Mouse (Mus musculus): ENCODE results near the gene Hnrnpa0. TPM values are rescaled to one million over a fixed set of nuclear protein-coding genes. Genes with fewer than 3 reads are reported as not detected.

The Hnrnpa0 gene
- total RNA-seq, 2 experiments from 2014 or later = 120 to 128 TPM

DNA sequence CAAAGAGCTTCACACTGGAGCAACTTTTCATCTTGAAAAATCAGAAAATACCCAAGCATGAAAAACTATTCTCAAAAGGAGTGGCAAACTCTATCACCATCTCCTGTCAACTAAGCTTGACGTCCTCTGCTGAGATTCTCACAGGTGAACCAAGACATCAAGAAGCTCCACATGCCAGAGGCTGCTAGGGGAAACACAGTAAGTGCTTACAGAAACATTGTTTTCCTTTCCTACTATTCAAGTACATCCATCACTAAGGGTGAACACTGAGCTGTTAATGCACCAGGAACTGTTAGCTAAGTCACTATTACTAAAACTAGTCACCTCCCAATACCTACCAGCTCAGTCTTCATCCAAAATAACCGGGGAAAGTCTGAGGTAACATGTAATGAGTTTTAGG is 3.4 kb downstream of the Hnrnpa0 start:
- TF ChIP-seq CTCF (IDR thresholded peaks at IDR 0.05) = no peak
- intact Hi-C loops (cut with DNase I) = no loop called here
- Histone ChIP-seq H3K4me3 (no peak overlapping the region), H3K27ac (no peak overlapping the region)
- DNase-seq (ENCODE audit: extremely low spot score in 1 of 2, low spot score in 2 of 2) = no peak

GRCm38 (mm10) chr13:58124278-58124677 is 4.1 kb downstream of the Hnrnpa0 start:
- Histone ChIP-seq H3K4me3 (no peak overlapping the region), H3K27ac (no peak overlapping the region)
- no peak for DNase-seq (ENCODE audit: extremely low spot score in 1 of 2, low spot score in 2 of 2)
- no peak for TF ChIP-seq CTCF (IDR thresholded peaks at IDR 0.05)
- intact Hi-C loops (cut with DNase I) = no loop called here

DNA sequence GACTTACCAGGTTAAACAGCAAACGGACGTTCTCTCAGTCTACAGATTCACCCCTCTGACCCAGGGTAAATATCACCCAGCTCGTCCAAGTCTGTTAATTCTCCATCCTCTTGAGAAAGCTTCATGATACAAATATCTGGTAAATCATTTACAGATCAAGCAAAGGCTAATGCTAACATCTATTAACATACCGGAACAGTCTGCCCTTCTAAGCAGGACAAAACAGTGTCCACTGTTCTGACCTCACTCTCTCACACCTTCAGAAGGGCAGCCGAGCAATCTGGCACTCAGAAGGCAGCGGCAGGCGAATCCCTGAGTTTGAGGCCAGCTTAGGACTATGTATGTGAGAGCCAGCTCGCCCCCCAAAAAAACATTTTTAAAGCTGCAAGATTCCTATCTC is 5.0 kb downstream of the Hnrnpa0 start:
- TF ChIP-seq CTCF (IDR thresholded peaks at IDR 0.05) = no peak
- Histone ChIP-seq H3K27ac (no peak overlapping the region), H3K4me3 (no peak overlapping the region)
- DNase-seq (ENCODE audit: extremely low spot score in 1 of 2, low spot score in 2 of 2) = no peak
- intact Hi-C loops (cut with DNase I) = no loop called here

DNA sequence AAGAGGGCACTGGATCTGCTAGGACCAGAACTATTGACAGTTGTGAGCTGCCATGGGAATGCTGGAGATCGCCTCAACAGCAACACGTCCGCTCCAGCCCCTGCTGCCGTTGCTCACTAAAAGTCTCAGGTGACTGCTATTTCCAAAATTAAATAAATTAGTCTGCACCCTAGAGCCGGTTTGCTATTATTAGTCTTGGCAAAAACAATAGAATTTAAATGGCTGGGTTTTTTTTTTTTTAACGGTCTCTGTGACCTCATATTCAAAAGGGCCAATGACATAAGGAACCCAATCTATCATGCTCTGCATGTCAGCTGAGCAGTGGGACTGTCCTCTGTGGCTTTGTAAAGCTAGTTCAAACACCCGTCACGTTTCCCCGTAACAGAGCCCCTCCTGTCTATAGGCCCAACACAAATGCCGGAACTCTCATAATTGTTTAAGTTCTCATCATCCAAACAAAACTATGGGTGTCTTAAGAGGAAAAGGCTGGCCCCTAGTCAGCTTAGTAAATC is 5.5 kb downstream of the Hnrnpa0 start:
- Histone ChIP-seq H3K4me3 (no peak overlapping the region), H3K27ac (no peak overlapping the region)
- TF ChIP-seq CTCF (IDR thresholded peaks at IDR 0.05) = no peak
- intact Hi-C loops (cut with DNase I) = no loop called here
- DNase-seq (ENCODE audit: extremely low spot score in 1 of 2, low spot score in 2 of 2) = no peak

DNA sequence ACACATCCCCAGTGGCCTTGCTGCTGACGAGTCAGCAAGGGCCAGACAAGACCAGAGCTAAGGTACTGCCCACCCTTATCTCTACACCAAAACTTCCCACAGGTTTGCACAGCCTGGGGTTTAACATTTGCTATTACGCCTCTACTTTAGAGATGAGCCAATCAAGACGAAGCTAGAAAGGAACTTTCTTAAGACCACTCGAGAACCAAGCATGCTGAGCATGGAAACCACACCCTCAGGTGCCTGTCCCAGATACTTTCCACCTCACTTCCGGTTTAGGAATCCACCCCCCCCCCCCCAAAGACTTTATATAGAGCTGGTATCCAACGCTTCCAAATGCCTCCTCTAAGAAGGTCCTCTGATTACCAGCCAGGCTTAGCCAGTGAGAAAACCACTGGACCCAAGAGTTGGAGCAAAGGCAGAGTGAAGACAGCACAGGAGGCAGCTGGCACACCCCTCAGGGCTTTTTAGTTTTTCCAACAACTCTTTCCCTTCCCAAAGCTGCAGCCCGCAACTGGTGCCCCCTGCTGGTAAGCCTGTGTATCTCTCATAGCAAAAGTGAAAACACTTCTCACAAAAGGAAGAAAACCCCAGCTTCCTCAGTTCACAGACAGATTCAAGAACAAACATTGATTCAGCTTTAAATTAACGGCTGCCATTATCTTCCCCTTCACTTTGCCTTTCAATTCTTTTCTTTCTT is 10.9 kb downstream of the Hnrnpa0 start:
- intact Hi-C loops (cut with DNase I) = no loop called here
- H3K27ac ChIP-seq = no peak overlapping the region
- TF ChIP-seq CTCF (IDR thresholded peaks at IDR 0.05) = peak; percentile 83
- no peak overlapping the region for H3K4me3 ChIP-seq
- DNase-seq (ENCODE audit: extremely low spot score in 1 of 2, low spot score in 2 of 2) = peak in 1 of 2 experiments; percentile 62

- intact Hi-C loops (cut with DNase I) = no loop called here
- no peak overlapping the region for H3K27ac ChIP-seq
- TF ChIP-seq CTCF (IDR thresholded peaks at IDR 0.05) = no peak
- DNase-seq (ENCODE audit: extremely low spot score in 1 of 2, low spot score in 2 of 2) = no peak
- no peak overlapping the region for H3K4me3 ChIP-seq
Observed at GRCm38 (mm10) chr13:58116801-58117200, 11.6 kb downstream of the Hnrnpa0 start.

- DNase-seq (ENCODE audit: extremely low spot score in 1 of 2, low spot score in 2 of 2) = no peak
- Histone ChIP-seq H3K4me3 (no peak overlapping the region), H3K27ac (no peak overlapping the region)
- intact Hi-C loops (cut with DNase I) = no loop called here
- no peak for TF ChIP-seq CTCF (IDR thresholded peaks at IDR 0.05)
Observed at GRCm38 (mm10) chr13:58115227-58115626, 13.1 kb downstream of the Hnrnpa0 start.

- H3K27ac ChIP-seq = peak within 1 kb of the TSS; percentile 94
- peak within 1 kb of the TSS; percentile 80 for H3K4me3 ChIP-seq
- TF ChIP-seq CTCF (IDR thresholded peaks at IDR 0.05) = peak; percentile 16
- intact Hi-C loops (cut with DNase I) = loop anchor here (1.0 to 5.0 kb wide), 3 partner anchors 40 to 101 kb away; no protein-coding TSS in a partner anchor
- peak; percentile 82 to 86 for DNase-seq (ENCODE audit: extremely low spot score in 1 of 2, low spot score in 2 of 2)
Observed at GRCm38 (mm10) chr13:58113061-58113900, 15.1 kb downstream of the Hnrnpa0 start, which contains the start of gene Klhl3. Gene Klhl3 (minus strand): TSS chr13:58113592.

DNA sequence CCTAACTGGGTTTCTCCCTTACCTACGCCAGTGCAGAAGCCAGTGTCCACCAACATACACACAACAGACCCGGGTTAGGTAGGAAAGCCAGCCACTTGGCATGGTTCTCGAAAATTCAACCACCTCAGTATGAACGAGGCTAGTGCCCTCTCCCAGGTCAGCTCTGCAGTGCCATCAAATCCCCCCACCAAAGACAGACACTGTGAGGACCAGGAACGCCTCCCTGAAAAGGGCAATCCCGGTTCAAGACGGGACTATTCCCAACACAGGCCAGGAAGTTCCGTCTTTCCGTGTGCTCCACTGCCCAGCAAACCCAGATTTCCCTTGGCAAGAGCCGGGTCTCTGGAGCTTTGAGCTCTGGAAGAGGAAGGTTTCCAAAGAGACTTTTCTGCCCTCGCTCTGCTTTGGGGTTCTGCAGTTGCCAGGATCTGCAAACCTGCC is 15.7 kb downstream of the Hnrnpa0 start:
- H3K4me3 ChIP-seq = peak overlapping the region; percentile 80
- H3K27ac ChIP-seq = peak overlapping the region; percentile 94
- intact Hi-C loops (cut with DNase I) = loop anchor here (1.0 to 5.0 kb wide), 3 partner anchors 39 to 100 kb away; no protein-coding TSS in a partner anchor
- no peak for DNase-seq (ENCODE audit: extremely low spot score in 1 of 2, low spot score in 2 of 2)
- TF ChIP-seq CTCF (IDR thresholded peaks at IDR 0.05) = no peak

GRCm38 (mm10) chr13:58112191-58112590 is 16.2 kb downstream of the Hnrnpa0 start:
- intact Hi-C loops (cut with DNase I) = loop anchor here (5.0 kb wide), 1 partner anchor 80 kb away; no protein-coding TSS in a partner anchor
- Histone ChIP-seq H3K4me3 (peak overlapping the region; percentile 80), H3K27ac (peak overlapping the region; percentile 94)
- DNase-seq (ENCODE audit: extremely low spot score in 1 of 2, low spot score in 2 of 2) = peak; percentile 36 to 46
- TF ChIP-seq CTCF (IDR thresholded peaks at IDR 0.05) = no peak

- H3K4me3 ChIP-seq = peak overlapping the region; percentile 80
- intact Hi-C loops (cut with DNase I) = loop anchor here (5.0 kb wide), 1 partner anchor 79 kb away; no protein-coding TSS in a partner anchor
Observed at GRCm38 (mm10) chr13:58111306-58111705, 17.1 kb downstream of the Hnrnpa0 start.

GRCm38 (mm10) chr13:58090643-58091042 is 37.7 kb downstream of the Hnrnpa0 start:
- TF ChIP-seq CTCF (IDR thresholded peaks at IDR 0.05) = no peak
- Histone ChIP-seq H3K27ac (peak overlapping the region; percentile 13), H3K4me3 (no peak overlapping the region)
- DNase-seq (ENCODE audit: extremely low spot score in 1 of 2, low spot score in 2 of 2) = peak; percentile 63 to 64
- intact Hi-C loops (cut with DNase I) = no loop called here

More at GRCm38 (mm10) chr13:58111306-58111705, 17.1 kb downstream of the Hnrnpa0 start:
- peak overlapping the region; percentile 94; the same call in 1 of the 2 replicates for H3K27ac ChIP-seq
- peak in 1 of 2 experiments; percentile 29 for DNase-seq (ENCODE audit: extremely low spot score in 1 of 2, low spot score in 2 of 2)
- no peak for TF ChIP-seq CTCF (IDR thresholded peaks at IDR 0.05)

Data from left cerebral cortex, adult 2 months (tissue).